Mouse (Mus musculus) T-helper 2 cell (primary cell): ENCODE measurements around the gene Plvap.
"Not testable (repeated sequence)": the region's sequence is repeated elsewhere in the genome, so short reads cannot be mapped to it uniquely, and the experiment has no call there.

Experiments
- in situ Hi-C: fragments of 300-600 bp; cut with MboI, MseI; formaldehyde crosslinking; loops from one replicate; pipeline ENCODE4 v1.15.1; 2025; ENCODE audit warnings: high pct_unique_total_duplicates

Plvap gene

DNA sequence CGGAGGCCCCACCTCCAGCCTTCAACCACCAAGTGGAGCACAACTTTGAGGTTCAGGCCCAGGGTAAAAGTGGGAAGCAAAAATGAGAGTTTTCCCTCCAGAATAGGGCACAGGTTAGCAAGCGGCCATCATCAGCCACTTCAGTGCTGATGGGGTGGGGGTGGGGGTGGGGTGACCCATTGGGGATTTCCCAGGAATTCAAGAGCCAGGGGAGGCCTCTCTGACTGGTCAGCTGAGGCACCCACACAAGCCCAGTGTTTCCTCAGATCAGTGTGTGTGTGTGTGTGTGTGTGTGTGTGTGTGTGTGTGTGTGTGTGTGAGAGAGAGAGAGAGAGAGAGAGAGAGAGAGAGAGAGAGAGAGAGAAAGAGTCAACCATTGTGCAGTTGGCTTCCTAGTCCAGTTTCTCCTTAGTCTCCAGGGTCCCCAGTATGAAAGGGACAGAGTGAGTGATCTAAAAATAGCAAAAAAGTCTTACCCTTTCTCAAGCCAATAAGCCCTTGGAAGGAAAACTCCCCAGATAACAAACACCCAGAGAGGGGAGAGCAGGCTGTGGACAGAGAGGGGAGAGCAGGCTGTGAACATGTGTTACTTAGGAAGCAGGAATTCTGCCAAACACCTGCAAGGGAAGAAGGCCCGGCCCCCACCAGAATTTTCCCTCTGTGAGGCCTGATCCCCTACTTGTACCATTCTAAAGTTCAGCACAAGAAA lies 15.8 kb upstream of the Plvap start:
- in situ Hi-C loops: no loop called here

DNA sequence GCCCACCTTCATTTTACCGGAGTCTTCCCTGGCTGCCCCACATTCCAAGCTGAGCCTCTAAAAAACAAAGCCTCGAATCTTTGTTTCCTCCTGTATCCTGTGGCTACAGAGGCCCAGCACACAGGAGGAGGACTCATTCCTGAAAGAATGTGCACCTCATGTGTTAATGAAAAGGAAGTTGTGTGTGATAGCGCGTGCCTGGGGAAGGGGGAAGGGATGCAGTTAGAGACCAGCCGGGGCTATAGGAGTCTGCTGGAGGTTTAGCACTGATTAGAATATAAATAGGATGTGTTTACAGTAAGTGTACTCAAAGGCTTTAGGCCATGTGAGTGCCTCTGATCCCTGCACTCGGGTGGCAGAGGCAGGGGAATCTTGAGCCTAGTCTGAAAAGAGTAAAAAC lies 14.7 kb upstream of the Plvap start:
- in situ Hi-C loops: no loop called here

- in situ Hi-C loops: no loop called here
These were observed 13.9 kb upstream of the Plvap start, which contains the start of gene Ccdc194 for GRCm38 (mm10) chr8:71525226-71526050. Gene Ccdc194, minus strand, starts transcription at chr8:71525711.

DNA sequence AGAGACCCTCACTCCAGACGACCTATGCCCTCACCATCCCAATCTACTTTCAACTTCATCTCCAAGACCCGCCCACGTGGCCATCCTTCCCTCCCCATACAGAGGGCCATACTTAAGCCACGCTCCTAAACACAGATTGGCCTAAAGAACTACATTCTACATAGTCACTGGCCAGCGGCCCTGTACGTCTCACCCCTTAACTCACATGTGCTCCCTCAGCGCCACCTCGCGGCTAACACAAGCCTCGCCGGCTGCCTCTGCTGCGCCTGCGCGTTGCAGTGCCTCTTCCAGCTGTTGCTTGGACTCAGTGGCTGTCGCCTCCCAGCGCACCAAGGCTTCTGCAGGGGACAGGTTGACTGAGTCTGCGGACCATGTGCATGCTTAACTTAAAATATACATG lies 10.1 kb upstream of the Plvap start:
- in situ Hi-C loops: loop anchor here (5.0 kb wide), 1 partner anchor 79 kb away; no protein-coding TSS in a partner anchor

GRCm38 (mm10) chr8:71519037-71519825 lies 7.7 kb upstream of the Plvap start:
- in situ Hi-C loops: not testable (repeated sequence)

GRCm38 (mm10) chr8:71516786-71517185 lies 5.2 kb upstream of the Plvap start:
- in situ Hi-C loops: no loop called here

DNA sequence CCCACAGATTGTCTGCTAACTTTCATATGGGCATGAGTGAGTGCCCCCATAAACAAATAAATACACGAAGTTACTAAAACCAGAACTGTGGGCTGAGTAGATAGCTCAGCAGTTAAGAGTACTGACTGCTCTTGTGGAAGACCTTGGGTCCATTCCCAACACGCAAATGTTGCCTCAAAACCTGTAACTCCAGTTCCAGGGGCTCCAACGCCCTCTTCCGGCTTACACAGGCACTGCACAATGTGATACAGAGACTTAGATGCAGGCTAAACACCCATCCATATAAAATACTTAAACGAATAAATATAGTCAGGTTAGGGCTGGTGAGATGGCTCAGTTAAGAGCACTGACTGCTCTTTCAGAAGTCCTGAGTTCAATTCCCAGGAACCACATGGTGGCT lies 3.5 kb upstream of the Plvap start:
- in situ Hi-C loops: no loop called here

- in situ Hi-C loops: no loop called here
These were observed 1.6 kb upstream of the Plvap start for GRCm38 (mm10) chr8:71513018-71513754.

GRCm38 (mm10) chr8:71509316-71509715 lies 2.2 kb downstream of the Plvap start:
- in situ Hi-C loops: no loop called here

- in situ Hi-C loops: no loop called here
These were observed 3.9 kb downstream of the Plvap start for GRCm38 (mm10) chr8:71507589-71508104.

DNA sequence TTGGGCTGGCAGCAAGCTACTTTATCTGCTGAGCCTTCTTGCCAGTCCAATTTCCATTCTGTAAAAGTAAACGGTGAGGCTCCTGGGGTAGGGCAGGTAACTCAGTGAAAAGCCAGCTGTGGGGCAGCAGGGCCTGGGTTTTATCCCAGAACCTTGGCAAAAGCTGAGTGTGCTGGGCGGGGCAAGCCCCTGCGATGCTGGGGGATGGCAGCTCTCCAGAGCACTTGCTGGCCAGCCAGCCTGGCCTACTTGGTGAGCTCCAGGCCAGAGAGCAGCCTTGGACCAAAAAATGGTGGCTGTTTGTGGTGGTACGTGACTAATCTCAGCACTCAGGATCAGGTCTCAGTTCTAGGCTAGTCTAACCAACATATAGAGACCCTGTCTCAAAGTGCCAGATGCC lies 5.6 kb downstream of the Plvap start:
- in situ Hi-C loops: no loop called here

DNA sequence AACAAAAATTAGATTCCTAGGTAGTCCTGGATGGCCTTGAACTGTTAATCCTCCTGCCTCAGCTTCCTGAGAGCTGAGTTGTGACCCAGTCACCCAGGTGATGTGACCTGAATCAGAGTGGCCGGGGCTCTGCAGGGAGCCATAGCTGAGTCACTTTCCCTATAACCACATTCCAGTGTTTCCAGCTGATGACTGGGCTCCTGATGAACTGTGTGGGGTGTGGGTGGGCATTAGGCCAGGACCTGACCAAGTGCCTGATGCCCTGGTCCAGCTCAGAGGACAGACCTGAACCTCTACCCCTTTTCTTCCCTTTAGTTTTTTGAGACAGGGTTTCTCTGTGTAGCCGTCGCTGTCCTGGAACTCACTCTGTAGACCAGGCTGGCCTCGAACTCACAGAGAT lies 6.2 kb downstream of the Plvap start:
- in situ Hi-C loops: no loop called here

DNA sequence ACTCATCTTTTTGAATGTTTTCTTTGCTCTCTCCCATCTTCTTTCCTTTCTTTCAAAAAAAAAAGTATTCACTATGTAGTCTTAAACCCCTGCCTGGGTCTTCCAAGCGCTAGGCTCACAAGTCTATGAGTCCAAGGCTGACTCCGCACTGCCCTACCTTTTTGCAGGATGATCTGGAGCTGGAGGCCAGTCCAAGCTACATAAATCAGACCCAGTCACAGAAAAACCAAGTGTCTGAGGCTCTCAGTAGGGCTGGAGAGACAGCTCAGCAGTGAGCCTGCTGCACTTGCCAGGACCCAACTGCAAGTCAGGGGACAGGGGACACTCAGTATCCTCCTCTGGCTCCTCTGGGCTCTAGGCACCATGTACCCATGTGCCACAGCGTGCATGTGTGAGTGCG lies 7.2 kb downstream of the Plvap start:
- in situ Hi-C loops: no loop called here

DNA sequence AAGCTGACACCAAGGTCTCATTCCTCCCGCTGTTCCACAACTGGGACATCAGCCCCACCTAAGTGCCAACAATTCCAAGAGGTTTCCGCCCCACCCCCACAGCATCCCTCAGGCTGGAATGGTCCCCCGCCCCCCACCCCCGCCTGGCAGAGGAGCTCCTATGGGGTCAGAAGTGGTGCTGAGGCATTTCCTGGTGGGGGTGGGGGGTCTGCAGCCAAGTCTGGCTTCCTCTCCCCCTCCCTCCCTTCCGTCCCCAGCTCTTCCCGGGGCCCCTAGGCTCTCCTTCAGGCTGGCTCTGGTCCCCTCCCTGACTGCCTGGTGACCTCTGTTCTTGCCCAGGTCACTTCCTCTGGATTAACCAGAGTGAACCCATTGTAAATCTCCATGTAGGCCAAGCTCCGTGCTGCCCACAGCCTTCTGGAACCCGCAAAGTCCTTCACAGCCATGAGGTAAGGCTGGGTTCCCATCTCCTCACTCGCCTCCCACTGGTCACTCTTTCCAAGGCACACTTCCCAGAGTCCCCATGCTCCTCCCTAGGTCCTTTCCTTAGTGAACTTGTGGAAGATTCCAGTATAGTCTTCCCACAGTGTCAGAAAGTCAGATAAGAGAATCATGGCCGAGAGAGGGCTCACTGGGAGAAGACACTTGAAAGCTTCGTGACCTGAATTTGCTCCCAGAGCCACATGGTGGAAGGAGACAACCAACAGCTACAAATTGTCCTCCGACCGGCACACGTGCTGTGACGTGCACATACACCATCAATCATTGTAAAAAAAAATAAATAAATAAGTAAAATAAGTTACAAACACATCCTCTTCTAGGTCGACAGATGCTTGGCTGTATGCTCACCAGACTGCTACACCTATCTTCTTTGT lies 12.5 kb downstream of the Plvap start:
- in situ Hi-C loops: no loop called here

DNA sequence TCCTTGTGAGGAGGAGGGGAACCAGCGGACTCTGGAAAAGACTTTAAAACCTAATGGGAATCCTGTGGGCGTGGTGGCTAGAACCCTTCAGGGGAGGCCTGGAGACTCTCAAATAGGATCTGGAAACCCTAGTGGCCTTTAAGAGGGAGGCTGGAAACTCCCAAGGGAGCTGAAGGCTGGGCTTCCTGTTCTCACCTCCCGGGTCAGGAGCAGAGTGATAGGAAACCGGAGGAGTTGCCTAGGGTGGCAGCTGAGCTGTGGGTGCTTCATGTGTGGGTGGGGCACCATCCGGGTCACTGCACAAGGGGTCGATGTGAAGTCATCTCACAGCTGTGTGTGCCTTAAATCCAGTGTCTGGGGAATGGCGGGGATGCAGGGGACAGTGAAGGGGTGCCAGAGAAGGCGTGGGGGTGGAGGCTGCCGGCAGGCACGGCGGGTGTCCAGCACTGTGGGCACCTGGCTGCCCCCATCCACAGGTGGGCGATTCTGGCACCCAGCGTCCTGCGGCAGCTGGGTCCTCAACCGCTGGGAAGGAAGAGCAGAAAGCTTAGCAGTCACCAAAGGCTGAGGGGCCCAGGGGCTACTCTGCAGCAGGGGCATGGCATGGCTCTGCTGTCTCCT lies 13.6 kb downstream of the Plvap start:
- in situ Hi-C loops: no loop called here

DNA sequence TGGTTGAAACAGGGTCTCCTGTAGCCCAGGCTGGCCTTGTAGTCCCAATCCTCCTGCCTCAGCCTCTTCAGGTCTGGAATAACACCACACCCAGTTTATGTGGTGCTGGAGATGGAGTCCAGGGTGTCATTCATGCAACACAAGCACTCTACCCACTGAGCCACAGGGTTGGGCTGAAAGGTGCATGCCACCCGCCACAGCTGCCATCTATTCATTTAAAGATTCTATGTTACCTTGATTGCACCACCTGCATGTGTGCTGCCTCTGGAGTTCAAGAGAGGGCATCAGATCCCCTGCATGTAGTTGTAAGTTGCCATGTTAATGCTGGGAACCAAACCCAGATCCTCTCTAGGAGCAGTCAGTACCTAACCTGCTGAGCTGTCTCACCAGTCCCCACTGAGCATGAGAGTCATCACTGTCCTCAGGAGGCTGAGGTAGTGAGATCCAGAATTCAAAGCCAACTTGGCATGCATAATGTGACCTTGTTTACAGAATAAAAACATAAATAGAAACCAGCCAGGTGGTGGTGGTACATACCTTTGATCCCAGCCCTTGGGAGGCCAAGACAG lies 14.4 kb downstream of the Plvap start:
- in situ Hi-C loops: no loop called here

DNA sequence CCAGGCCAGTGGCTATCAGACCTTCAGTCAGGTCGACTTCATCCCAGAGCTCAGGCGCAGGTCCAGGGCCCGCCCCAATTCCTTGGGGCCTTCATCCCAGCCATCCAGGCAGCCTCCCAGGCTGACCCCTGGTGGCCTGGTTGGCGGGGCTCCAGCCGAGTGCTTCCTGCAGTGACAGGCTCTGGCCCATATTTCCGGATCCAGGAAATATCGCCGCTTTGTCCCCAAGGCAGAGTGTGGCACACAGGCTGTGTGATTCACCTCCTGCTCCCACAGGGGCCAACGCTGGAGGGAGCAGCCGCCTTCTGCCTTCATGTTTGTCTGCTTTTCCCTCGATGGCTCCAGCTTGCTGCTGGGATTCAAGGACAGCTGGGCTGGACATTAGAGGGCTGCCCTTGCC lies 15.1 kb downstream of the Plvap start:
- in situ Hi-C loops: no loop called here

- in situ Hi-C loops: no loop called here
These were observed 15.7 kb downstream of the Plvap start for GRCm38 (mm10) chr8:71495811-71496210.

DNA sequence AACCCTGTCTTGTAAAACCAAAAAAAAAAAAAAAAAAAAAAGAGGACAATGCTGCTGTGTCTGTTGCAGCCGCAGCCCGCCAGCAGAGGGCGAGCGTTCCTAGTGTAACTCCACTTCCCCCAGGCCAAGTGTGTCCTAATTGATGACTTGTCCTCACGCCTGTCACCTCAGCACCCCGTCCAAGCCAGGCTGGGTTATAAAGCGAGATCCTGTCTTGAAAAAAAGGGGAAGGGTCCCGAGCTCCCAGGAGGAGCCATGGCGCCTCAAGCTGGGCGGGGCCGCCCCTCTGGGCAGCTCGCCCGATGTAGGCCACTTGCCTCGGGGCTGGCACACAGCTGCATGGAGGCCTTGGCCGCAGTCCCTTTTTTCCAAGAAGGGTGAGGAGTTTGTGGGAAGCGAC lies 16.5 kb downstream of the Plvap start:
- in situ Hi-C loops: no loop called here
